Mouse (Mus musculus) stomach, postnatal 0 days (tissue): ENCODE results near the gene Kcnip4. TPM values are rescaled to one million over a fixed set of nuclear protein-coding genes. Genes with fewer than 3 reads are reported as not detected.

ENCODE experiments used
- ATAC-seq: fragments of 200-750 bp; cut with Nextera tagmentation; 2 replicates; pipeline ENCODE4 v1.8.0; 2017; ENCODE audit not compliant: low FRiP score, low TSS enrichment
- DNase-seq: peaks from one replicate; pipeline ENCODE4 v3.0.0-alpha.2; 2016; ENCODE audit warnings: low spot score
- H3K27ac ChIP-seq: fragments of 300-500 bp; sonication (generic); replicated peaks from 2 replicates; pipeline ENCODE4 v1.5.1; 2014; ENCODE audit warnings: mild to moderate bottlenecking, control low read depth
- H3K27me3 ChIP-seq: fragments of 300-500 bp; sonication (generic); 2 replicates; pipeline ENCODE4 v1.6.1; 2014; ENCODE audit warnings: low read length; ENCODE audit not compliant: control insufficient read depth, insufficient read depth
- H3K36me3 ChIP-seq: fragments of 300-500 bp; sonication (generic); 2 replicates; pipeline ENCODE4 v1.6.1; 2014; ENCODE audit warnings: low read length, mixed read lengths; ENCODE audit not compliant: control insufficient read depth, insufficient read depth
- H3K4me1 ChIP-seq: fragments of 300-500 bp; sonication (generic); replicated peaks from 2 replicates; pipeline ENCODE4 v1.6.1; 2014; ENCODE audit warnings: antibody characterized with exemption; ENCODE audit not compliant: control insufficient read depth, insufficient read depth
- H3K4me2 ChIP-seq: fragments of 300-500 bp; sonication (generic); replicated peaks from 2 replicates; pipeline ENCODE4 v1.6.1; 2014; ENCODE audit warnings: low read depth, mild to moderate bottlenecking, control low read depth, moderate library complexity
- H3K4me3 ChIP-seq: fragments of 300-500 bp; sonication (generic); 2 replicates; pipeline ENCODE4 v1.5.1; 2014; ENCODE audit warnings: low read depth, low read length, control low read depth
- H3K9ac ChIP-seq: fragments of 300-500 bp; sonication (generic); 2 replicates; pipeline ENCODE4 v1.6.1; 2014; ENCODE audit warnings: mild to moderate bottlenecking, low read length, control low read depth, mixed read lengths
- H3K9me3 ChIP-seq: fragments of 300-500 bp; sonication (generic); 2 replicates; pipeline ENCODE4 v1.6.1; 2016; ENCODE audit warnings: low read length; ENCODE audit not compliant: control insufficient read depth
- CTCF ChIP-seq: IDR thresholded peaks from 2 replicates; pipeline ENCODE4 v1.5.1; 2016; ENCODE audit warnings: antibody characterized with exemption, low read depth, mild to moderate bottlenecking, moderate library complexity
- EP300 ChIP-seq: optimal IDR thresholded peaks from 2 replicates; pipeline ENCODE3; 2016; ENCODE audit warnings: antibody characterized with exemption
- WGBS: fragments of 180-500 bp; shearing (Covaris S2); extraction: QIAGEN DNeasy Blood & Tissue Kit; methylation state at CpG from one replicate; pipeline ENCODE4 v1.1.7; 2014; 5-methylcytosine and 5-hydroxymethylcytosine counted together
- polyA plus RNA-seq: library from polyadenylated mRNA; unstranded; fragments of >200 nt; fragmentation: Nextera tagmentation; extraction: Ambion mirVana; gene quantifications from 2 replicates; pipeline ENCODE4 v1.2.1, GENCODE M21; 2015

Gene Kcnip4
- polyA plus RNA-seq, 1 experiment from 2014 or later = 1.3 TPM

DNA sequence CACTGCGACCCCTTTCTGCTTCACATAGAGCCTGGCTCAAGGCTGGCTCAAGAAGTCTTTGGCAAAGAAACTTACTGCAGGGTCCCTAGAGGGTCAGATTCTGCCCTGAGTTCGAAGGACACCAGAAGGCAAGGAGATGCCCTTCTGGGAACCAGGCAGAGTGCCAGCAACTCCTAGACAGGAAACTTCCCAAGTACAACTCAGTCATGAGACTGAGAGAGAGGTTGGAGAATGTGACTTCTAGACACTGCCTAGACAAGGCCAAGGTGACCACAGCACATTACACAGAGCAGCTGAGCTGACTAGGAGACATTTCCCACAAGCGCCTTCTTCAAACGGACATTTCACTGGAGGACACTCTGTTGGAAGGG, 520 bp upstream of the Kcnip4 start:
- 62% methylated on average over 4 of the region's 4 CpGs for WGBS
- no peak for DNase-seq
- no peak overlapping the region for H3K4me2 ChIP-seq

GRCm38 (mm10) chr5:49523997-49524393, 712 bp downstream of the Kcnip4 start:
- TF ChIP-seq CTCF = no peak
- TF ChIP-seq EP300 = no peak
- Histone ChIP-seq H3K36me3 (no peaks in the 10 kb centered on the region), H3K27me3 (no peaks in the 10 kb centered on the region), H3K9me3 (no peaks in the 10 kb centered on the region), H3K4me2 (peak overlapping the region; percentile 66), H3K9ac (no peak overlapping the region), H3K4me1 (no peaks in the 10 kb centered on the region), H3K4me3 (peak overlapping the region; percentile 35), H3K27ac (no peak overlapping the region)
- WGBS = 7% methylated on average over 11 of the region's 11 CpGs
- ATAC-seq = no peak
- DNase-seq = no peak

More for the DNA sequence above, 520 bp upstream of the Kcnip4 start:
- Histone ChIP-seq H3K36me3 (no peaks in the 10 kb centered on the region), H3K27ac (no peak overlapping the region), H3K4me3 (no peak overlapping the region), H3K4me1 (no peaks in the 10 kb centered on the region), H3K27me3 (no peaks in the 10 kb centered on the region), H3K9me3 (no peaks in the 10 kb centered on the region), H3K9ac (no peak overlapping the region)
- no peak for TF ChIP-seq CTCF
- TF ChIP-seq EP300 = no peak
- 0 out of 2 replicates have a peak, but pooled peaks have one; percentile 35 for ATAC-seq

- Histone ChIP-seq H3K4me1 (no peaks in the 10 kb centered on the region), H3K27ac (no peak overlapping the region), H3K4me2 (no peak overlapping the region), H3K27me3 (no peaks in the 10 kb centered on the region), H3K9me3 (no peaks in the 10 kb centered on the region), H3K9ac (no peak overlapping the region), H3K4me3 (no peak overlapping the region), H3K36me3 (no peaks in the 10 kb centered on the region)
- ATAC-seq = no peak
- TF ChIP-seq CTCF (no peak), EP300 (no peak)
- WGBS = 67% methylated on average over 4 of the region's 4 CpGs
- DNase-seq = no peak
Measured at GRCm38 (mm10) chr5:49522986-49523385, 1.7 kb downstream of the Kcnip4 start.

- no peaks in the 10 kb centered on the region for H3K36me3 ChIP-seq
- no peak overlapping the region for H3K4me2 ChIP-seq
- no peaks in the 10 kb centered on the region for H3K27me3 ChIP-seq
- 72% methylated on average over 3 of the region's 3 CpGs for whole genome bisulfite sequencing
- no peak for TF ChIP-seq CTCF
- no peak for TF ChIP-seq EP300
- H3K27ac ChIP-seq = no peak overlapping the region
- no peak overlapping the region for H3K4me3 ChIP-seq
- H3K9ac ChIP-seq = no peak overlapping the region
- ATAC-seq (no peak), DNase-seq (no peak)
- no peaks in the 10 kb centered on the region for H3K9me3 ChIP-seq
- H3K4me1 ChIP-seq = no peaks in the 10 kb centered on the region
Measured at GRCm38 (mm10) chr5:49498743-49499142, 26.0 kb downstream of the Kcnip4 start.

GRCm38 (mm10) chr5:49487270-49487669, 37.4 kb downstream of the Kcnip4 start:
- Histone ChIP-seq H3K4me2 (no peak overlapping the region), H3K4me1 (no peaks in the 10 kb centered on the region), H3K27ac (no peak overlapping the region), H3K4me3 (no peak overlapping the region), H3K9me3 (no peaks in the 10 kb centered on the region), H3K36me3 (no peaks in the 10 kb centered on the region), H3K9ac (no peak overlapping the region), H3K27me3 (no peaks in the 10 kb centered on the region)
- 33% methylated on average over 2 of the region's 2 CpGs for WGBS
- DNase-seq (no peak), ATAC-seq (no peak)
- TF ChIP-seq CTCF = no peak
- no peak for TF ChIP-seq EP300

DNA sequence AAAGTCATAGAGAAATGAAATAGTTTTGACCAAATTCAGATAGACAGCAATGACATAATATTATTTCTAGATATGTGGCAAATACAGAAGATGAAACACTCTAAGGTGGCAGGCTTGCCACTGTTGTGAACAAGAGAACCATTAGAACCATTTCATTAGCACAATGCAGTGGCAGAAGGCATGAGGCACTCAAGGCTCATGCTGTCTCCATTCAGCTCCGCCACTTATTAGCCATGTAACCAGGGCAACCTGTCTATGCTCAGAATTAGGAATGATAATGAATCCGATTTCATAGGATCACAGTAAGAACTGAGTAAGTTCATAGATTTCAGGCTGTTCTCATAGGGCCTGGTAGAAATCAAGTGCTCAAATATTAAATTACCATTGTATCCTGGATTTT, 54.0 kb downstream of the Kcnip4 start:
- no peak overlapping the region for H3K4me3 ChIP-seq
- no peak overlapping the region for H3K27ac ChIP-seq
- ATAC-seq (no peak), DNase-seq (no peak)
- WGBS = 82% methylated on average over 2 of the region's 2 CpGs
- H3K9me3 ChIP-seq = no peaks in the 10 kb centered on the region
- H3K36me3 ChIP-seq = no peaks in the 10 kb centered on the region
- TF ChIP-seq CTCF = no peak
- no peak for TF ChIP-seq EP300
- no peaks in the 10 kb centered on the region for H3K4me1 ChIP-seq
- H3K4me2 ChIP-seq = no peak overlapping the region
- H3K9ac ChIP-seq = no peak overlapping the region
- no peaks in the 10 kb centered on the region for H3K27me3 ChIP-seq
